21 mouse cellular contexts compared by ENCODE assay signal in the genomic region with DNA sequence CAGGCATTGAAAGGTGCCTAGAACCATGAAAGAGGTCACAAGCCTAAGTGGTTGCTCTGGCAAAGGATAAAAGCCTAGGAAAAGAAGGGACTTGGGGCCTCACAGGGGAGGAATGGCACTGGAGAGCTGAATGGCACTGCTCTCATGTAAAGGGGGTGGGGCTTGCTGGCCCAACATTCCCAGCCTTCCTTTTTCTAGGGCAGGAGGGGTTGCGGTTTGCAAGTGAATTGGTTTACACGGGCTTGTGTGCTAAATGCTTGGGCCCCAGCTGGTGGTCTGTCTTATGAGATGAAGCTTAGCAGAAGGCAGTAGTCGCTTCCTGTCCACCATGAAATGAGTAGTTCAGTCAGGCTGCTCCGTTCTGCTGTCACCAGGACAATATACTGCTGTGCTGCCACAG. TPM values are rescaled to one million over a fixed set of nuclear protein-coding genes. Genes with fewer than 3 reads are reported as not detected.
DNase-seq lines count a peak whose midpoint lies in the region; ATAC-seq lines count a peak whose summit lies in the region.
"Had no signal": no experiment of that assay in that cellular context is flagged by ENCODE, and none has a peak within 500 bp of the region (broad histone marks: within the 10 kb centered on the region; RNA-seq: fewer than 3 reads in every experiment).

No protein-coding gene starts in this region.

- no peak overlapping the region for H3K4me2 ChIP-seq in midbrain, embryonic 15.5 days
- peak overlapping the region; percentile 20; the same call in 1 of the 2 replicates for H3K4me2 ChIP-seq in neural tube, embryonic 12.5 days (replicated peaks)

- 36% methylated on average over 4 of the region's 4 CpGs for WGBS in midbrain, embryonic 10.5 days
- WGBS in midbrain, embryonic 15.5 days, result 15% methylated on average over 4 of the region's 4 CpGs
- 15% methylated on average over 4 of the region's 4 CpGs for WGBS in neural tube, embryonic 12.5 days

- no peak overlapping the region for H3K4me3 ChIP-seq in midbrain, embryonic 10.5 days
- no peak overlapping the region for H3K4me3 ChIP-seq in midbrain, embryonic 15.5 days
- no peak overlapping the region for H3K4me3 ChIP-seq in neural tube, embryonic 12.5 days
- H3K4me3 ChIP-seq: erythroblast, embryonic 14.5 days; liver, embryonic 15.5 days; neural tube, embryonic 13.5 days had no signal

- H3K27ac ChIP-seq in midbrain, embryonic 10.5 days (replicated peaks), result peak overlapping the region; percentile 28; the same call in 1 of the 2 replicates
- no peak overlapping the region for H3K27ac ChIP-seq in midbrain, embryonic 15.5 days
- H3K27ac ChIP-seq in neural tube, embryonic 12.5 days, result no peak overlapping the region
- H3K27ac ChIP-seq: liver, embryonic 15.5 days; neural tube, embryonic 13.5 days had no signal

- no peak overlapping the region for H3K9ac ChIP-seq in midbrain, embryonic 15.5 days
- no peak overlapping the region for H3K9ac ChIP-seq in neural tube, embryonic 12.5 days
- H3K9ac ChIP-seq: liver, embryonic 15.5 days; neural tube, embryonic 13.5 days had no signal

- H3K4me1 ChIP-seq in midbrain, embryonic 10.5 days, result peaks cover 36% of the 10 kb centered on the region
- peaks cover 15% of the 10 kb centered on the region for H3K4me1 ChIP-seq in midbrain, embryonic 15.5 days
- H3K4me1 ChIP-seq in neural tube, embryonic 12.5 days, result peaks cover 4% of the 10 kb centered on the region

- H3K9me3 ChIP-seq in midbrain, embryonic 10.5 days (replicated peaks), result no peaks in the 10 kb centered on the region
- no peaks in the 10 kb centered on the region for H3K9me3 ChIP-seq in midbrain, embryonic 15.5 days
- no peaks in the 10 kb centered on the region for H3K9me3 ChIP-seq in neural tube, embryonic 12.5 days
- H3K9me3 ChIP-seq: liver, embryonic 15.5 days; neural tube, embryonic 13.5 days had no signal

- H3K36me3 ChIP-seq in midbrain, embryonic 10.5 days, result no peaks in the 10 kb centered on the region
- no peaks in the 10 kb centered on the region for H3K36me3 ChIP-seq in midbrain, embryonic 15.5 days (replicated peaks)
- H3K36me3 ChIP-seq in neural tube, embryonic 12.5 days, result no peaks in the 10 kb centered on the region
- H3K36me3 ChIP-seq: liver, embryonic 15.5 days; neural tube, embryonic 13.5 days had no signal

- peak; percentile 9 for DNase-seq in embryo, embryonic 10 days (ENCODE audit: low spot score)
- no peak for DNase-seq in embryo, embryonic 9.5 days (ENCODE audit: extremely low spot score)
- peak; percentile 17 for DNase-seq in midbrain, embryonic 10.5 days (ENCODE audit: low spot score)
- DNase-seq in ZHBTc4 (ENCODE audit: low read depth, low spot score), result peak; percentile 87
- DNase-seq in heart, postnatal 4 days, result no peak
- DNase-seq in cerebellum, postnatal 10 days, result no peak
- DNase-seq: adrenal gland, postnatal 25 days; cerebellum, adult 8-10 months; heart, postnatal 14 days; kidney, adult 8-10 months; kidney, postnatal 25 days; layer of hippocampus, adult 9-11 months; lung, postnatal 14 days; right cerebral cortex, postnatal 4 days; thymus, postnatal 25 days had no signal

- H3K27me3 ChIP-seq in midbrain, embryonic 10.5 days (ENCODE audit: low read depth, poor library complexity, severe bottlenecking), result peaks cover 5% of the 10 kb centered on the region
- peaks cover 3% of the 10 kb centered on the region; the same call in 1 of the 2 replicates for H3K27me3 ChIP-seq in midbrain, embryonic 15.5 days (replicated peaks)
- H3K27me3 ChIP-seq in neural tube, embryonic 12.5 days (replicated peaks), result no peaks in the 10 kb centered on the region

- ATAC-seq in midbrain, embryonic 15.5 days (replicated peaks), result no peak
- no peak for ATAC-seq in neural tube, embryonic 12.5 days (ENCODE audit: low FRiP score, low read depth)
- ATAC-seq: CD4-positive, CD25-positive, alpha-beta regulatory T cell, adult 4 months had no signal

RNA-seq across cellular contexts. Expression of gene Eefsec, which starts 1.1 kb away (rescaled TPM):
- 41.8 and 44.3 TPM in 2 replicates for polyA plus RNA-seq in midbrain, embryonic 10.5 days (2016; fragmentation: Nextera tagmentation; extraction: Ambion mirVana)
- polyA plus RNA-seq in midbrain, embryonic 15.5 days (2015; fragmentation: Nextera tagmentation; extraction: Ambion mirVana), result 28.0 and 31.3 TPM in 2 replicates
- 26.2 and 29.2 TPM in 2 replicates for polyA plus RNA-seq in neural tube, embryonic 12.5 days (2016; fragmentation: Nextera tagmentation; extraction: Ambion mirVana)
- 10 to 100 TPM; 13.2 to 16.8 TPM for total RNA-seq in heart, postnatal 4 days (2021)

RNA-seq across cellular contexts. Expression of gene Ruvbl1, which starts 17.8 kb away (rescaled TPM):
- polyA plus RNA-seq in midbrain, embryonic 10.5 days (2016; fragmentation: Nextera tagmentation; extraction: Ambion mirVana), result 180 and 192 TPM in 2 replicates
- polyA plus RNA-seq in midbrain, embryonic 15.5 days (2015; fragmentation: Nextera tagmentation; extraction: Ambion mirVana), result 95.6 and 101 TPM in 2 replicates
- 112 and 115 TPM in 2 replicates for polyA plus RNA-seq in neural tube, embryonic 12.5 days (2016; fragmentation: Nextera tagmentation; extraction: Ambion mirVana)
- total RNA-seq in heart, postnatal 4 days (2021), result 10 to 100 TPM; 24.5 to 24.7 TPM

Comparison
In these comparisons a context has a peak if more than half of its experiments do, and no peak if none do; other contexts are left out.
1. DNase-seq: peak in embryo, embryonic 10 days (single experiment), midbrain, embryonic 10.5 days (single experiment) and ZHBTc4 (single experiment); none in embryo, embryonic 9.5 days (single experiment), heart, postnatal 4 days (single experiment) and cerebellum, postnatal 10 days (0 of 2).